In the genomic region with DNA sequence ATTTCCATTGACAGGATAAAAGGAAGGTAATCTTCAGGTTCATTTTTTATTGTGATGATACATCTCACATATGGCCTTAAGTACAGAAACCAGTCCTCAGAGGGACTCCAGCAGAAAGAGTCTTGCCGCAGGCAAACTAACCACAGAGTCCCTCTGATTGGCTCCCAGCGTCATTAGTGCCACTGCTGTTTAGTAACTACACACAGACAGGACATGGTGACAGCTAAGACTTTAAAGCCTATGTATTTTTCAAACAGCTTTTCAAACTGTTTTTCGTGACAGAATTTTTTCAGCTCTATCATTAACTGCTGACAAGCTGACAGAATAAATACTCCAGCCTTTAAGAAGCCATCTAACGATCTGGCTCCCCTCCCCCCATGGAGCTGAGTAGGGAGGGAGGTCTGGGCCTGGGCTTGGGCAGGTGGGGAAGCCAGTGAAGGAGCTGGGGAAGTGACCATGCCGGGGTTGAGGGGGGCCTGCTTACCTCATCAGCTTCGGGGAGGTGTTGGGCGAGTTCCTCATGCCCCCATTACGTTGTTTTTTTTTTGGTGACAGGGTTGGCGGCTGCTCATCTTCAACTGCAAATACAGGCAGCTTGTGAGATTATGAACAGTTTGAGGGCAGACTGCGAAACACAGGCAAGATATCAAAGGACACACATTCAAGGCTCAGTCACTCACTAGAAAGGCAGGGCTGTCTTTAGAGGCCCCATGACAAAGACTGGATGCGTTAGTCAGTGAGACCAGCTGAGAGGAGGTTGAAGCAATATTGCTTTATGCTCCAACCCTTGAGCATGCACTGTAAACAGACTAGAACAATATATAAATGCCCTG, we compare ENCODE assay signal across 17 mouse cellular contexts.
DNase-seq lines count a peak whose midpoint lies in the region; ATAC-seq and TF ChIP-seq lines count a peak whose summit lies in the region.
"Had no signal": no experiment of that assay in that cellular context is flagged by ENCODE, and none has a peak within 500 bp of the region (broad histone marks: within the 10 kb centered on the region; RNA-seq: fewer than 3 reads in every experiment).

No protein-coding gene starts in this region.

- WGBS in hindbrain, embryonic 11.5 days = 52% methylated on average over 11 of the region's 11 CpGs
- 56% methylated on average over 11 of the region's 11 CpGs for WGBS in hindbrain, embryonic 16.5 days
- WGBS in forebrain, embryonic 10.5 days = 38% methylated on average over 11 of the region's 11 CpGs
- 18% methylated on average over 11 of the region's 11 CpGs for WGBS in limb, embryonic 11.5 days

- no peak for TF ChIP-seq CTCF in brain, embryonic 14.5 days (IDR thresholded peaks at IDR 0.05; ENCODE audit: borderline replicate concordance, extremely low read depth, insufficient read depth, insufficient read length)

- H3K27ac ChIP-seq in hindbrain, embryonic 11.5 days (ENCODE audit: low read depth, low read length) = no peak overlapping the region
- H3K27ac ChIP-seq in hindbrain, embryonic 16.5 days (ENCODE audit: low read depth, low read length) = no peak overlapping the region
- 0 out of 2 replicates have a peak overlapping the region, but pooled peaks have one; percentile 21 for H3K27ac ChIP-seq in forebrain, embryonic 10.5 days
- no peak overlapping the region for H3K27ac ChIP-seq in limb, embryonic 11.5 days (replicated peaks; ENCODE audit: low read depth, low read length)
- H3K27ac ChIP-seq: embryonic facial prominence, embryonic 15.5 days; hindbrain, embryonic 10.5 days; limb, embryonic 13.5 days had no signal

- no peak for TF ChIP-seq POLR2A in brain, embryonic 14.5 days (IDR thresholded peaks at IDR 0.05; ENCODE audit: borderline replicate concordance, extremely low read depth, insufficient read depth, insufficient read length, poor library complexity, severe bottlenecking)

- no peak for ATAC-seq in hindbrain, embryonic 11.5 days (ENCODE audit: low FRiP score)
- ATAC-seq in hindbrain, embryonic 16.5 days = no peak
- ATAC-seq in limb, embryonic 11.5 days (ENCODE audit: insufficient number of reproducible peaks, low FRiP score, low TSS enrichment, low read depth) = no peak

- DNase-seq in hindbrain, embryonic 11.5 days (ENCODE audit: low spot score) = peak; percentile 36
- DNase-seq in brain, embryonic 14.5 days (ENCODE audit: low read depth) = peak; percentile 84
- DNase-seq in forebrain, embryonic 10.5 days (ENCODE audit: extremely low spot score, low spot score) = no peak
- DNase-seq in limb, embryonic 11.5 days (ENCODE audit: low spot score) = peak; percentile 73
- DNase-seq in cerebellum, adult 8-10 months = no peak
- DNase-seq in layer of hippocampus, postnatal 10 days (ENCODE audit: low spot score in 2 of 2) = no peak
- DNase-seq in adrenal gland, adult 18-20 months (ENCODE audit: low spot score in 2 of 2) = no peak
- DNase-seq: B cell, adult 2 months; gastrocnemius, postnatal 36 days; layer of hippocampus, adult 9-11 months; spleen, adult 18-20 months; thymus, adult 18-20 months had no signal

- no peak overlapping the region for H3K9ac ChIP-seq in hindbrain, embryonic 11.5 days (ENCODE audit: low read depth, low read length)
- H3K9ac ChIP-seq in hindbrain, embryonic 16.5 days (ENCODE audit: low read depth, low read length) = no peak overlapping the region
- no peak overlapping the region for H3K9ac ChIP-seq in limb, embryonic 11.5 days (ENCODE audit: low read length)
- H3K9ac ChIP-seq: embryonic facial prominence, embryonic 15.5 days; limb, embryonic 13.5 days had no signal

- H3K9me3 ChIP-seq in hindbrain, embryonic 11.5 days (ENCODE audit: control insufficient read depth, low read length) = no peaks in the 10 kb centered on the region
- H3K9me3 ChIP-seq in hindbrain, embryonic 16.5 days (ENCODE audit: control insufficient read depth, low read length) = no peaks in the 10 kb centered on the region
- H3K9me3 ChIP-seq in forebrain, embryonic 10.5 days = no peaks in the 10 kb centered on the region
- no peaks in the 10 kb centered on the region for H3K9me3 ChIP-seq in limb, embryonic 11.5 days (ENCODE audit: control insufficient read depth, low read length)
- H3K9me3 ChIP-seq: embryonic facial prominence, embryonic 15.5 days; hindbrain, embryonic 10.5 days; limb, embryonic 13.5 days had no signal

- H3K4me3 ChIP-seq in hindbrain, embryonic 11.5 days (ENCODE audit: low read depth, low read length) = no peak overlapping the region
- no peak overlapping the region for H3K4me3 ChIP-seq in hindbrain, embryonic 16.5 days (ENCODE audit: low read length)
- no peak overlapping the region for H3K4me3 ChIP-seq in forebrain, embryonic 10.5 days
- no peak overlapping the region for H3K4me3 ChIP-seq in limb, embryonic 11.5 days (ENCODE audit: low read depth, low read length)
- H3K4me3 ChIP-seq: embryonic facial prominence, embryonic 15.5 days; hindbrain, embryonic 10.5 days; limb, embryonic 13.5 days; megakaryocyte, embryonic 14.5 days had no signal

- H3K4me2 ChIP-seq in hindbrain, embryonic 11.5 days (replicated peaks; ENCODE audit: low read depth, low read length) = no peak overlapping the region
- H3K4me2 ChIP-seq in hindbrain, embryonic 16.5 days (ENCODE audit: low read length) = no peak overlapping the region
- no peak overlapping the region for H3K4me2 ChIP-seq in limb, embryonic 11.5 days (ENCODE audit: low read depth, severe bottlenecking)
- H3K4me2 ChIP-seq: embryonic facial prominence, embryonic 15.5 days; limb, embryonic 13.5 days had no signal

- H3K27me3 ChIP-seq in hindbrain, embryonic 11.5 days (ENCODE audit: control insufficient read depth, insufficient read depth, low read length) = no peaks in the 10 kb centered on the region
- H3K27me3 ChIP-seq in hindbrain, embryonic 16.5 days (replicated peaks; ENCODE audit: control insufficient read depth, insufficient read depth, low read length) = no peaks in the 10 kb centered on the region
- H3K27me3 ChIP-seq in forebrain, embryonic 10.5 days (ENCODE audit: poor library complexity, severe bottlenecking) = peaks cover 77% of the 10 kb centered on the region
- no peaks in the 10 kb centered on the region for H3K27me3 ChIP-seq in limb, embryonic 11.5 days (ENCODE audit: control insufficient read depth, insufficient read depth, low read length)
- H3K27me3 ChIP-seq: embryonic facial prominence, embryonic 15.5 days; limb, embryonic 13.5 days; megakaryocyte, embryonic 14.5 days had no signal

- H3K4me1 ChIP-seq in hindbrain, embryonic 11.5 days (replicated peaks; ENCODE audit: control insufficient read depth, insufficient read depth, low read length) = no peaks in the 10 kb centered on the region
- H3K4me1 ChIP-seq in hindbrain, embryonic 16.5 days (ENCODE audit: control insufficient read depth, insufficient read depth, low read depth, low read length) = no peaks in the 10 kb centered on the region
- H3K4me1 ChIP-seq in forebrain, embryonic 10.5 days = peaks cover 33% of the 10 kb centered on the region
- H3K4me1 ChIP-seq in limb, embryonic 11.5 days (ENCODE audit: control insufficient read depth, insufficient read depth, low read length) = peaks cover 34% of the 10 kb centered on the region

- H3K36me3 ChIP-seq in hindbrain, embryonic 11.5 days (ENCODE audit: control insufficient read depth, insufficient read depth, low read length) = no peaks in the 10 kb centered on the region
- no peaks in the 10 kb centered on the region for H3K36me3 ChIP-seq in hindbrain, embryonic 16.5 days (ENCODE audit: control insufficient read depth, insufficient read depth, low read length)
- H3K36me3 ChIP-seq in forebrain, embryonic 10.5 days (replicated peaks) = no peaks in the 10 kb centered on the region
- H3K36me3 ChIP-seq in limb, embryonic 11.5 days (ENCODE audit: control insufficient read depth, insufficient read depth, low read length) = no peaks in the 10 kb centered on the region
- H3K36me3 ChIP-seq: embryonic facial prominence, embryonic 15.5 days; hindbrain, embryonic 10.5 days; limb, embryonic 13.5 days had no signal

Comparison
In these comparisons a context has a peak if more than half of its experiments do, and no peak if none do; other contexts are left out.
1. DNase-seq: peak in hindbrain, embryonic 11.5 days (single experiment), brain, embryonic 14.5 days (single experiment) and limb, embryonic 11.5 days (single experiment); none in forebrain, embryonic 10.5 days (single experiment), cerebellum, adult 8-10 months (single experiment), layer of hippocampus, postnatal 10 days (0 of 2) and adrenal gland, adult 18-20 months (0 of 2).